Mouse (Mus musculus) c-Kit-positive CD71-positive TER-119-negative erythroid progenitor cells, embryonic 14.5 days (primary cell): ENCODE measurements around the gene Cdc6.

Experiments
- DNase-seq: peaks from one replicate; pipeline ENCODE4 v3.0.0-alpha.2; 2013; ENCODE audit warnings: low read depth

Gene Cdc6

DNA sequence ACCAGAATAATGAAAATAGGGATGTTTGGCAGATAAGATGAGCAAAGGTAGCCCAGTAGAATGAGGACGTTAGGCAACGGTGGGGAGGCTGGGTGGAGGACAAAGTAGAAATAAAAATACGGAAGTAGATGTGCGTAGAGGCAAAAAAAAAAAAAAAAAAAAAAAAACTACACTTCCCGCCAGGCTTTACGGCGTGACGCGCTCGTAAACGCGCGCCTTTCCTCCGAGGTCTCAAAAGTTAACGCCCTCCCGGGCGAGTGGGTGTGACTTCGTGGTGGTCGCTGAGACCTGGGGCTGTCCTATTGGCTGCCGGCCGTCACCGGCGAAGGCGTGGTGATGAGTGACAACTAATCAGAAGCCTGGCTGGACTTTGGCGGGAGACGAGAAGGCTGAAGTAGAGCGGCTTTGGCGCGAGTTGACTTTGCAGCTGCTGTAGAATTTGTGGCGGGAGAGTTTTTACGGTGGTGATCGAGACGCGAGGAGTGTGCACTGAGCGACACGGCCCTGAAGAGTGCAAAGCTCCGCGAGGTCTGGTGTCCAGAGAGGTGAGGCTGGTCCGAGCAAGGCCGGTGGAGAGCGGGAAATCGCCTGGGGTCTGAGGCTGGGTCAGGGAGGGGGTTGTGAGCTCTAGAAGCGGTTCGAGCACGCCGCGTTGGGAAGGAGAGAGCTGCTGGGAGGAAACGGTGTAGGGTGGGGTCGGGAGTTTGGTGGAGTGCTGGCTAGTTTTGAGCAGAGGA, at the start of gene Cdc6:
Gene Cdc6 (plus strand): TSS at position 365 of the 737 bp plus-strand sequence.
- DNase-seq: peak; percentile 100

DNA sequence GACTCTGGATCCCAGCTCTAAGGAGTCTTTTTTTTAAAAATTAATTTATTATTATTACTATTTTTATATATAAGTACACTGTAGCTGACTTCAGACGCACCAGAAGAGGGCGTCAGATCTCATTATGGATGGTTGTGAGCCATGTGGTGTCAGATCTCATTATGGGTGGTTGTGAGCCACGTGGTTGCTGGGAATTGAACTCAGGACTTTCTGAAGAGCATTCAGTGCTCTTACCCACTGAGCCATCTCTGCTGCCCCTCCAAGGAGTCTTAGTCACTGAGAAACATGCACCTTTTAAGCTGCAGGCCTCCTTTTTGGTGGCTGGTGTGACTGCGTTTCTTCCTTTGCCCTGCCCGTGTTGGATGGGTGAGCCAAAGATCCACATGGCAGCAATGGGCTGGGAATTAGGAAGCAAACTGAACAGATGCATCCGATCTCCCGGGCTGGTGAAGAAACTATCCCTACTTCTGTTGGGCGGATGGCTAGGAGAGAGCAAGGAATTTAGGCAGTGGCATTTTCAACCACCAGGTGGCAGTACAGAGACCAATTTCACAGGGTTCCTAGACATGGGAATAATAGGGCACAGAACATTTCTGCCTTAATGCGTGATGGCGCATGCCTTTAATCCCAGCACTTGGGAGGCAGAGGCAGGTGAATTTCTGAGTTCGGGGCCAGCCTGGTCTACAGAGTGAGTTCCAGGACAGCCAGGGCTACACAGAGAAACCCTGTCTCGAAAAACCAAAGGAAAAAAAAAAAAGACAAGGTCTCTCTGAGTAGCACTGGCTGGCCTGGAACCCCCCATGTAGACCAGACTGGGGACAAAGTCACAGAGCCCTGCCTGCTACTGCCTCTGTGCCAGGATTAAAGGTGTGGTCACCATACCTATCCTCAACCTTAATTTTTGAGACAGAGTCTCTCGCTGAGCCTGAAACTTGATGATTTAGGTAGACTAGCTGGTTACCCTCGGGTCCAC, 48.6 kb upstream of the Cdc6 start:
- peak; percentile 88 for DNase-seq

DNA sequence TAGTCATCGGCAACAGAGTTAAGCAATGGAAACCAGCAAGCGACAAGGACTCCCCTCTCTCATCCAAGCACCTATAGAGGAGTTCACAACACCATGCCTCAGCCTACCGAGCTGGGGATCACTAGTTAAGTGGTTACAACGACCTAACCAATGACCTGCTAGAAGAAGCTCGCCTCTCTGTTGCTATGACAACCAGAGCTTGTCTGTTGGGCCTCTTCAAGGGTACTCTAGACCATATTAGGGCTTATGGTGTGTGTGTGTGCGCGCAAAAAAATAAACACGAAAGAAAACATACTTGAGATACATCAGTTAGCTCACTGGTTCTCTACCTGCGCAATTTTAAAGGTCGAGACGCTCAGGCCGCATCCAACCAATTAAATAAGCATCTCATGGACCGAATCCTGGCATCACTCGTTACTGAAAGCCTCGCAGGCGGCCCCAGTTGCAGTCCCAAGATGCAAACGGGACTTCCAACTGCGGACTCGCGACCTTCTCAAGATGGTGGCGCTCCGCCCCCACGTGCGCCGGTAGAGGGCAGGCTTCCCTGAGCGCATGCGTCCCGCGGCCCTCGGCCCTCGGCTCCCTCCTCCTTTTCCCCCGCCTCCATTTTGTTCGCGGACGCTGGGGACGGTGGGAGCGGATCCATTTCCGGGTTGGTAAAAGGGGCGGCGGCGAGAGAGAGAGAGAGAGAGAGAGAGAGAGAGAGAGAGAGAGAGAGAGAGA, 44.4 kb upstream of the Cdc6 start, which contains the start of gene Wipf2:
Gene Wipf2 (plus strand): TSS at position 611 of the 723 bp plus-strand sequence.
- peak; percentile 94 for DNase-seq

DNA sequence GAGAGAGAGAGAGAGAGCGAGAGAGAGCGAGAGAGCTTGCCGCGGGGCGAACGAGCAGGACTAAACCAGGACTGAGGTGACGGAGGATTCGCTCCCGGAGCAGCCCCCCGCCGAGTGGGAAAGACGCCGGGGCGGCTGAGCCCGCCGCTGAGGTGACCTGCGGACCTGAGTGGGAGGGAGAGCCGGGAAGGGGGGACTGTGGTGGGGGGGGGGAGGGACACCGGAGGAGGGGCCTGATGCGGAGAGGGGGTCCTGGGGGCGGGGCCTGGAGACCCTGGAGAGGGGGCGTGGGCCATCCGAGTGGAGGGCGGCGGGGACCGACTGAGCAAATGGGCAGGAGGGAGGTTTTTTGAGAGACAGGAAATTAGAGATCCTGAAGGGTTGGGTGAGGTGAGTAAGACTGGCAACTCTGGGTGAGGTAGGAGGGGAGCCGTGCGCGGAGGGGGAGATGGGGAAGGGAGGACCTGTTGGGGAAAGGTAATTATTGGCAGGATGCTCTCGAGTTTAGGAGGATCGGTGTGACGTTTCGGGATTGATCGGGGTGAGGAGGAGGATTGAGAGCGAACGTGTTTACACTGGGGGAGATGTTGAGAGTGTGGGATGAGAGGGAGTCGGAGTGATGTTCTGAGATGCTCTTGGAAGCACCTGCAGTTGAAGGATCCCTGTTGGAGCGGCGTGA, 43.7 kb upstream of the Cdc6 start:
- peak; percentile 19 for DNase-seq

- no peak for DNase-seq
Measured at GRCm38 (mm10) chr11:98867293-98867692, 40.3 kb upstream of the Cdc6 start.

DNA sequence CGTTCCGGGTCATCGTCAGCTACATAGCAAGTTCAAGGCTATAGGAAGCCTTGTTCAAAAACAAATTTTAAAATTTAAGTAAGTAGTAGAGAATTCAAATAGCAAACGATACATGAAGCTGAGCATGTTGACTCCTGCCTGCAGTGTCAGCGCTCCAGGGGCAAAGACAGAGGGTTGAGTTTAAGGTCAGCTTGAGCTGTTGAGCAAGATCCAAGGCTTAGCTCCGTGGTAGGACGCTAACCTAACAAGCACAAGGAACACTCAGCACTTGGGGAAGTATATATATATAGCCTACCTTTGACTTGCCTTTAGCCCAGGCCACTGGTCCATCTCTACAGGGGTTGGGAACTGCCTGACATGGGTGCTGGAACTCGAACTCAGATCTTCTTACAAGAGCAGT, 37.7 kb upstream of the Cdc6 start:
- no peak for DNase-seq

- no peak for DNase-seq
Measured at GRCm38 (mm10) chr11:98870791-98871190, 36.8 kb upstream of the Cdc6 start.

- DNase-seq: no peak
Measured at GRCm38 (mm10) chr11:98871416-98871815, 36.2 kb upstream of the Cdc6 start.

DNA sequence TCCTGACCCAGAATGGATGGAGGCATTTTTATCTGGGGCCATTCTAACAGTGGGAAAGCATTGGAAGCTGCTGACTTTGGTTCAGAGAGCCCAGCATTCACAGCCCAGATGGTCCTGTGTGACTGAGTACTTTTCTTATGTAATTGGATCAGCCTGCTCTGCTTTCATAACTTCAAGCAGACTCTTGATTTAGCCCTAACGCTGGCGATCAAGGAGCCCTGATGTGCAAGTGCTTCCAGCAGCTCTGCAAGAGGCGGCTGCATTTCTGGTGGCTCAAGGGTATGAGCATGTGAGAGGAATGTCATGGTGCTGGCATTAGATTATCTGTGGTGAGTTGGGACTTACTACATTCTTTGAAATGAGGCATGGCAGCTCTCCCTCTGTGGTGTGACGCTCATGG, 35.6 kb upstream of the Cdc6 start:
- no peak for DNase-seq

- DNase-seq: no peak
Measured at GRCm38 (mm10) chr11:98873900-98874299, 33.7 kb upstream of the Cdc6 start.

DNA sequence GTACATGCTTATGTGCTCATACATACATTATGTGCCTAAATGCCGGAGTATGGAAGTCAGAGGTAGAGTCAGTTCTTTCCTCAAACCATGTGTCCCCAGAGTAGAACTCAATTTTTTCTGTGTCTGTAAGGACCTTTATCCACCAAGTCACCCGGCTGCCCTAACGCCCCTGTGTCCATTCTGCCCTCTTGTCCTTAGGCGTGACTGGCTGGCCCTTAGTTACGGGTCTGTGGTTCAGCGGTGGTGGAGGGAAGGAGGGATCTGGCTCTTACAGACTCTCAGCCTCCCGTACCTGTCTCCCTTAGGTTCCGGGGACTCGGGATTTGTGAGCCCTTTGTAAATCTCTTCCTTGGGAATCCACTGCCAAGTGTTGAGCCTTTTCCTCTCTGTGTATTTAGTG, 30.6 kb upstream of the Cdc6 start:
- DNase-seq: no peak

- DNase-seq: no peak
Measured at GRCm38 (mm10) chr11:98887703-98888102, 19.9 kb upstream of the Cdc6 start.

DNA sequence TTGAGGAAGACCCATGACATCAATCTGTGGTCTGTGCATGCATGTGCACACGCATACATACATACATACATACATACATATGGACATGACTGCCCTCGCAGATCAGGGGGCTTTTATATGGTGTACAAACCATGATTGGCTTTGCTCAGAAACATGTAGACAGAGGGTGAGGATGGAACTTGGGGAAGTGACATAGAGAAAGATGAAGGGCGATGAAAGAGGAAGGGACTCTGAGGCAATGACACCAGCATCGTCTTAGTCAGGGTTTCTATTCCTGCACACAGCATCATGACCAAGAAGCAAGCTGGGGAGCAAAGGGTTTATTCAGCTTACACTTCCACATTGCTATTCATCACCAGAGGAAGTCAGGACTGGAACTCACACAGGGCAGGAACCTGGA, 18.5 kb upstream of the Cdc6 start:
- no peak for DNase-seq

DNA sequence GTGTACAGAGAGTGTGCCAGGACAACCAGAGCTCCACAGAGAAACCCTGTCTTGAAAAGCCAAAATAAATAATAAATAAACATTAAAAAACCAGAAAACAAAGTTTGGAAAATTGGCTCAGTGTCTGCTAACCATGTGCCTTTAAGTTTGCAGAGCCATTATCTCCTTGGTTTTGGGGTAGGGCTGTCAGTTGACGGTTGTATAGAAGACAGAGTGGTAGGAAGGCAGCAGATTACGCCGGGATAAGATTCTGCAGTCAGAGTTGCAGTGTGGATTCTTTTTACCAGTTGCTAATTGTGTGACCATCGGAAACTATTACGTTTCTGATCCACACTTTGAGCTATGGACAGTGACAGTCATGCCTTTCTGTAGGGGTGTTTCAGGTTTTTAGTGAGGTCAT, 17.6 kb upstream of the Cdc6 start:
- no peak for DNase-seq

GRCm38 (mm10) chr11:98892426-98892825, 15.2 kb upstream of the Cdc6 start:
- no peak for DNase-seq

GRCm38 (mm10) chr11:98900529-98901125, 7.0 kb upstream of the Cdc6 start:
- no peak for DNase-seq

DNA sequence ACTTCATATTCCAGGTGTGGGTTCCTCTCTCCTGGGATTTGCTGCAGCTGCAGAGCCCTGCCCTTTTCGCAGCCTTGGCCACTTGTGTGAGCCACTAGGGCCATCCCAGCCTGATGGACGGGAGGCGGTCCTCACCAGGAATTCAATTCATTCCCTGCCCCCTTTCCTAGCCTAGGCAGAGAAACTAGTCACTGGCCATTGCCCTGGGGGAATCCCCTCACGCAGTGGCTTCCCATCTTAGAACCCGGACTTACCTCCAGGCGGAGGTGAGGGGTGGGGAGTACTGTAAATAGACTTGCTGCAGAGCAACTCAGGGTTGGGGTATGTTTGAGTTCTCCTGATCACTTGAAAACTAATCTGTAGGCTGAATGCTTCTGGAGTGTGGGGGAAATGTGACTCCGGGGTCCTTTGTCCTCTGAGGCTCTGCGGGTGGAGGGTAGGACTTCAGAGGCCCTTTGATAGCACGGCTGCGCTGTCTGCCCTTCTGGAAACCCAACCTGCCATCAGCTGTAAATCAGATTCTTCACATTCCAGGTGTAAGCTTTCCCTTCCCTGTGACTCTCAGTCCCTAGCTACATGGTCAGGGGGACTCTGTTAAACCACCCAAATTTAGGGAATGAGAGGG, 4.9 kb upstream of the Cdc6 start:
- DNase-seq: no peak

- peak; percentile 77 for DNase-seq
Measured at GRCm38 (mm10) chr11:98904577-98904976, 3.0 kb upstream of the Cdc6 start.

- no peak for DNase-seq
Measured at GRCm38 (mm10) chr11:98905033-98905432, 2.6 kb upstream of the Cdc6 start.

GRCm38 (mm10) chr11:98905583-98905982, 2.0 kb upstream of the Cdc6 start:
- DNase-seq: no peak

DNA sequence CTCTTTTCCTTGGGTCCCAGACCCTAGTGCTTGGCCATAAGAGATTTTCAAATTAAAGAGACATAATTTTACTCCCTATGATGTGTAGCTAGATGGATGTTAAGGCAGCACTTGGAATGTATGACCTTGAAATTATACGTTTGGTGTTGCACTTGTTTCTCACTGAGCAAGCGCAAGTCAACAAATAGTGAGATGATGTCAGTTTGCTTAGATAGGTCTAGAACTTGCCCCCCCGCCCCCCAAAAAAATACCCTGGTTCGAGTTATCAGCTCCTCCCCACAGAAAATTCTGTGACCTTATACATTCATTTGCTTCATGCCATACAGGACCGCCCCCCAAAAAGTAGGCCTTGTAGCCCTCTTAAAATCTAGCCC, 551 bp upstream of the Cdc6 start:
- DNase-seq: no peak
